ENCODE assay signal across 9 mouse cellular contexts in the genomic region with DNA sequence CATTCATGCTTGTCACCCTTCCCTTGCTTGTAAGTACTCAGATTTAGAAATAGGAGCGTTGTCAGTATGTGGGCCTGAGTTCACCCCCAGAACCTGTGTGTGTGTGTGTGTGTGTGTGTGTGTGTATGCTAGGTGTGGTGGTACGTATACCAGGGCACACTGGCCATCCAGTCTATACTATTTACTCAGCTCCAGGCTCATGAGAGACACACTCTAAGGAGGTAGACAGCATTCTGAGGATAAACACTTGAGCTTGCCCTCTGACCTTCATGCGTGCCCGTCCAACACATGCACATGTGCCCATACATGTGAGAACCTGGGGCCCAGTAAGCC.
DNase-seq lines count a peak whose midpoint lies in the region; ATAC-seq lines count a peak whose summit lies in the region.
"Had no signal": no experiment of that assay in that cellular context is flagged by ENCODE, and none has a peak within 500 bp of the region (broad histone marks: within the 10 kb centered on the region; RNA-seq: fewer than 3 reads in every experiment).

No protein-coding gene starts in this region.

- no peak for DNase-seq in midbrain, embryonic 14.5 days
- DNase-seq in gastrocnemius, postnatal 36 days: no peak
- no peak for DNase-seq in left cerebral cortex, adult 9 months (ENCODE audit: low spot score in 2 of 2)
- DNase-seq in adrenal gland, postnatal 4 days (ENCODE audit: low spot score in 2 of 2): no peak

- H3K27me3 ChIP-seq in kidney, embryonic 16.5 days (ENCODE audit: insufficient read depth, low read length): no peaks in the 10 kb centered on the region
- H3K27me3 ChIP-seq in kidney, embryonic 15.5 days: no peaks in the 10 kb centered on the region
- no peaks in the 10 kb centered on the region for H3K27me3 ChIP-seq in forebrain, embryonic 13.5 days
- 0 out of 2 replicates have a peak, but pooled peaks cover 2% of the 10 kb centered on the region for H3K27me3 ChIP-seq in hindbrain, embryonic 16.5 days (replicated peaks; ENCODE audit: control insufficient read depth, insufficient read depth, low read length)
- H3K27me3 ChIP-seq in midbrain, embryonic 14.5 days (ENCODE audit: control insufficient read depth, insufficient read depth, low read length): no peaks in the 10 kb centered on the region
- H3K27me3 ChIP-seq: hindbrain, embryonic 15.5 days had no signal

- no peak overlapping the region for H3K9ac ChIP-seq in kidney, embryonic 16.5 days (replicated peaks; ENCODE audit: low read length)
- no peak overlapping the region for H3K9ac ChIP-seq in kidney, embryonic 15.5 days
- no peak overlapping the region for H3K9ac ChIP-seq in forebrain, embryonic 13.5 days
- no peak overlapping the region for H3K9ac ChIP-seq in hindbrain, embryonic 16.5 days (ENCODE audit: low read depth, low read length)
- H3K9ac ChIP-seq in midbrain, embryonic 14.5 days (replicated peaks; ENCODE audit: low read length): no peak overlapping the region
- H3K9ac ChIP-seq: hindbrain, embryonic 15.5 days had no signal

- 76% methylated on average over 4 of the region's 4 CpGs for WGBS in kidney, embryonic 16.5 days
- 86% methylated on average over 4 of the region's 4 CpGs for WGBS in kidney, embryonic 15.5 days
- 86% methylated on average over 4 of the region's 4 CpGs for WGBS in forebrain, embryonic 13.5 days
- 80% methylated on average over 4 of the region's 4 CpGs for WGBS in hindbrain, embryonic 16.5 days
- 78% methylated on average over 4 of the region's 4 CpGs for WGBS in midbrain, embryonic 14.5 days

- no peak overlapping the region for H3K27ac ChIP-seq in kidney, embryonic 16.5 days (ENCODE audit: low read length)
- H3K27ac ChIP-seq in kidney, embryonic 15.5 days: no peak overlapping the region
- no peak overlapping the region for H3K27ac ChIP-seq in forebrain, embryonic 13.5 days
- H3K27ac ChIP-seq in hindbrain, embryonic 16.5 days (ENCODE audit: low read depth, low read length): no peak overlapping the region
- H3K27ac ChIP-seq in midbrain, embryonic 14.5 days (replicated peaks; ENCODE audit: low read depth, low read length): no peak overlapping the region
- H3K27ac ChIP-seq: hindbrain, embryonic 15.5 days had no signal

- no peaks in the 10 kb centered on the region for H3K9me3 ChIP-seq in kidney, embryonic 16.5 days (ENCODE audit: low read length)
- no peaks in the 10 kb centered on the region for H3K9me3 ChIP-seq in kidney, embryonic 15.5 days (replicated peaks)
- H3K9me3 ChIP-seq in forebrain, embryonic 13.5 days (replicated peaks): no peaks in the 10 kb centered on the region
- no peaks in the 10 kb centered on the region for H3K9me3 ChIP-seq in hindbrain, embryonic 16.5 days (ENCODE audit: control insufficient read depth, low read length)
- no peaks in the 10 kb centered on the region for H3K9me3 ChIP-seq in midbrain, embryonic 14.5 days (ENCODE audit: control insufficient read depth, low read length)
- H3K9me3 ChIP-seq: hindbrain, embryonic 15.5 days had no signal

- no peak overlapping the region for H3K4me3 ChIP-seq in kidney, embryonic 16.5 days (ENCODE audit: low read length)
- no peak overlapping the region for H3K4me3 ChIP-seq in kidney, embryonic 15.5 days (replicated peaks)
- H3K4me3 ChIP-seq in forebrain, embryonic 13.5 days: no peak overlapping the region
- no peak overlapping the region for H3K4me3 ChIP-seq in hindbrain, embryonic 16.5 days (ENCODE audit: low read length)
- H3K4me3 ChIP-seq in midbrain, embryonic 14.5 days (replicated peaks; ENCODE audit: low read depth, low read length): no peak overlapping the region
- H3K4me3 ChIP-seq: hindbrain, embryonic 15.5 days had no signal

- no peak overlapping the region for H3K4me2 ChIP-seq in kidney, embryonic 16.5 days (replicated peaks; ENCODE audit: low read depth, low read length)
- H3K4me2 ChIP-seq in kidney, embryonic 15.5 days: no peak overlapping the region
- H3K4me2 ChIP-seq in forebrain, embryonic 13.5 days: no peak overlapping the region
- H3K4me2 ChIP-seq in hindbrain, embryonic 16.5 days (ENCODE audit: low read length): no peak overlapping the region
- no peak overlapping the region for H3K4me2 ChIP-seq in midbrain, embryonic 14.5 days (ENCODE audit: low read length)
- H3K4me2 ChIP-seq: hindbrain, embryonic 15.5 days had no signal

- ATAC-seq in kidney, embryonic 16.5 days (ENCODE audit: low FRiP score, low TSS enrichment): peak; percentile 33
- no peak for ATAC-seq in kidney, embryonic 15.5 days (replicated peaks; ENCODE audit: low FRiP score)
- 0 out of 2 replicates have a peak, but pooled peaks have one; percentile 26 for ATAC-seq in forebrain, embryonic 13.5 days
- peak; percentile 43 for ATAC-seq in hindbrain, embryonic 16.5 days
- ATAC-seq in midbrain, embryonic 14.5 days (ENCODE audit: low FRiP score, low TSS enrichment): 0 out of 2 replicates have a peak, but pooled peaks have one; percentile 35

- no peaks in the 10 kb centered on the region for H3K4me1 ChIP-seq in kidney, embryonic 16.5 days (ENCODE audit: insufficient read depth, low read length)
- H3K4me1 ChIP-seq in kidney, embryonic 15.5 days: 0 out of 2 replicates have a peak, but pooled peaks cover 16% of the 10 kb centered on the region
- H3K4me1 ChIP-seq in forebrain, embryonic 13.5 days: no peaks in the 10 kb centered on the region
- H3K4me1 ChIP-seq in hindbrain, embryonic 16.5 days (ENCODE audit: control insufficient read depth, insufficient read depth, low read depth, low read length): no peaks in the 10 kb centered on the region
- H3K4me1 ChIP-seq in midbrain, embryonic 14.5 days (ENCODE audit: control insufficient read depth, insufficient read depth, low read length): no peaks in the 10 kb centered on the region
- H3K4me1 ChIP-seq: hindbrain, embryonic 15.5 days had no signal

- H3K36me3 ChIP-seq in kidney, embryonic 16.5 days (ENCODE audit: insufficient read depth, low read length): 0 out of 2 replicates have a peak, but pooled peaks cover under 1% of the 10 kb centered on the region
- peaks cover 2% of the 10 kb centered on the region for H3K36me3 ChIP-seq in kidney, embryonic 15.5 days
- H3K36me3 ChIP-seq in forebrain, embryonic 13.5 days (ENCODE audit: poor library complexity, severe bottlenecking): no peaks in the 10 kb centered on the region
- H3K36me3 ChIP-seq in hindbrain, embryonic 16.5 days (ENCODE audit: control insufficient read depth, insufficient read depth, low read length): no peaks in the 10 kb centered on the region
- no peaks in the 10 kb centered on the region for H3K36me3 ChIP-seq in midbrain, embryonic 14.5 days (ENCODE audit: control insufficient read depth, insufficient read depth, low read length)
- H3K36me3 ChIP-seq: hindbrain, embryonic 15.5 days had no signal

- intact Hi-C loops in gastrocnemius, postnatal 36 days (cut with DNase I): loop anchor here (2.0 to 10.0 kb wide), 2 partner anchors 97 to 319 kb away; no protein-coding TSS in a partner anchor
